Mouse (Mus musculus): ENCODE results near the gene Panx2.

Gene Panx2

DNA sequence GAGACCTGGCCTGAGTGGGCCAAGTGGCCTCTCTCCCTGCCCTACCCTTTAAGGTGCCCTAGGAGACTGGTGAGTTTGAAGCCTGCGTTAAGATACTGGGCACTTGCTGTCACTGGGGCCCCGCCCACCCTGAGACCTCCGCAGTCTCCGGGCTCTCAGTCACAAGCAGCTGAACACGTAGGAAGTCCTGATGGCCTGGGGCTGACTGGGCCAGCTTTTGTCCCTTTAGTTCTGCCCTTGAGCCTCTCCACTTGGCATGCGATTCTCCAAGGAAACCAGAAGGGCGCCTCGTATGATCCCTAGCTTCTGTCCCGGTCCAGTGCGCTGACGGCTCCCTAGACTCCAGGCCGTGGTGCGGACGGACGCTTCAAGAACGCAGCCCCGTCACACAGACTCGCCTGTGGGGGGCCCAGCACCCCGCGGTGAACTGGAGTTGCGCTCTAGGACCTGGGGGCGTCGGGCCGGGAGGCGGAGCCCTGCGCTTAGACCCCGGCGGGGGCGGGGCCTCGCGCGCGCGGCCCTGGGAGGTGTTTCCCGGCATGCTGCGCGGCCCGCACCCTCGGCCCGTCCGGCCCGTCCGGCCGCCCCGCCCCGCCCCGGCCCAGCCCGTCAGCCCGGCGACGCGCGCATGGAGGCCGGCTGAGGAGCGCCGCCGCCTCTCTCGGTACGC, 16.1 kb downstream of the Panx2 start:
- DNase-seq = peak; percentile 90

DNA sequence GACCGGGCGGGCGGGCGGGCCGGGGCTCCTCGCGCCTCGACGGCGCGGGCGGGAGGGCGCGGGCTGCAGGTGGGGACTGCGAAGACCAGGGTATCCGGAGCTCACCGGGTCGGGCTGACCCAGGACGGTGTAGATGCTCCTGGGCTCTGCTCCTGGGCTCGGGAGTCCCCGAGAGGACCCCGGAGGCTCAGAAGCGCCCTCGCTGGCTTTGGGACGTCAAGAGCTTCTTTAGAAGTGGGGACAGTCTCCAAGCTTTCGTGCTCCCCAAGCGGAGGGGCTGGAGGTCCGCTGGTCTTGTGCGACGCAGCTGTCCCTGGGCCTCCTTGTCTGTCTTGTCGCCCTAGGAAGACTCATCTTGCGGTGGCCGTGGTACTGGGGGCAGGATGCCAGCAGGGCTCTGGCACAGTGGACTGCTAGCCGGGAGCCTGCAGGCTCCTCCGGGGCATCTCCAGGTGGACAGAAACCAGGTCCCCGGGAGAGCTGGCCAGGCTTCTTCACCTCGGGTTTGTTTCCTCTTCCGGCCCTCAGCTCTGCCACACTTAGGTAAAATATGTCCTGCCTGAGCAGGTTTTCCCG, 16.7 kb downstream of the Panx2 start:
- DNase-seq = peak; percentile 36

DNA sequence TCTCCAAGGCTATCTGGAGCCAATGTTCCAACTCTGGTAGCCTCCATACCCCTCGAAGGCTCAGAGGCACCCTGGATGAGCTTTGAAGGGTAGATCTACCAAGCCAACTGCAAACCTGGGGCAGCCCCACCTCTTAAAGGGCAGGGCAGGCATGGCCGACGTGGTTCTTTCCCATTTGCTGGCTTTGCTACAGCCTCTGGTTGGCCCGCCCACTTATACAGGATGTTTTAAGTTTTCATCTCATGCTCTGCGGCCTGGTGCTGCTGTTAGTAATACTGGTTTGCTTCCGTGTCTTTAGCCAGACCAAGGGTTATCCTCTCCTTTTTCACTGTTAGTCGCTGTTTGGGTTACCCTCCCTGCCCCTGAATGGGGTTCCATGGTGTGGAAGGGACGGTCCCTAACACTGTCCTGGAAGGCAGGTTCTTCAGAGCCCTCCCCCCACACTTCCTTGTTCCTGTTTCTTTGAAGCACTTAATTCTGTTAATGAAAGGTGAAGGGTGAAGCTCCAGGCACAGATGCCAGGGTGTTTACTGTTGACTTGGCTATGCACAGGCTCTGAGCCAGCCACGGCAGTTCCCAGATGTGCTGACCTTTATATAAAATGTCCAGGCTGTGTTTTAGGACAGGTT, 18.8 kb downstream of the Panx2 start:
- DNase-seq = peak; percentile 83

DNA sequence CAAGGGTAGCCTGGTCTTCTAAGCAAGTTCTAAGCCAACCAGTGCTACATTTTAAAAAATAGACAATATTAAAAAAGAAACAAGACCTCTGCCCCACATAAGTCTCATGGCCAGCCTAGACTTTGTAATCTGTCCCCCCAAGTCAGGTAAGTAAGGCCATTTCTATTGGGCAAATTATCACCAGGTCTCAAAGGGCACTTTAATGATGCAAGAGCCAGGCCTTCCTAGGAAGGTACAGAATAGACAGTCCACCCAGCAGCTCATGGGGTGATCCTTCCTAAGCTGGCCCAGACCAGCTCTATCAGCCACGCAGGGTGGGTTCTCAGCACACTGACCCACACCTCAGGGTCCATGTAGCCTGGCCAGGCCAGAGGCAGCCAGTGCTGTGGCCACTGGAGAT, 24.4 kb downstream of the Panx2 start:
- no peak for DNase-seq

DNA sequence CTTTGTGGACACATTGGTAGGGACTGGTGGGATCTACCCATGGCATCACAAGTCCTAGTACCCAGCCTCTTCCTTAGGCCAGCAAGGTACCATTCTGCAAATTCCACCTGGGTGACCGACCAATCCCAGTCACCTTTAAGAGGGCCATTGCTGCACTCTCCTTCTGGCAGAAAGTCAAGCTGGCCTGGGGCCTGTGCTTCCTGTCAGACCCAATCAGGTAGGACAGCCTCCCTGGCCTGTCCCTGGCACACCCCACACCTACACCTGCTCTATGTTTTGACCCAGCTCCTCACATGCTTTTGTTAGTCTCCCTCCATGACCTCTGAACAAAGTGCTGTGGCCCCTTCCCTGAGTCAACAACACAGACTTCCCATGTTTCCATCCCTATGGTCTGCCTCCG, 25.3 kb downstream of the Panx2 start:
- no peak for DNase-seq

DNA sequence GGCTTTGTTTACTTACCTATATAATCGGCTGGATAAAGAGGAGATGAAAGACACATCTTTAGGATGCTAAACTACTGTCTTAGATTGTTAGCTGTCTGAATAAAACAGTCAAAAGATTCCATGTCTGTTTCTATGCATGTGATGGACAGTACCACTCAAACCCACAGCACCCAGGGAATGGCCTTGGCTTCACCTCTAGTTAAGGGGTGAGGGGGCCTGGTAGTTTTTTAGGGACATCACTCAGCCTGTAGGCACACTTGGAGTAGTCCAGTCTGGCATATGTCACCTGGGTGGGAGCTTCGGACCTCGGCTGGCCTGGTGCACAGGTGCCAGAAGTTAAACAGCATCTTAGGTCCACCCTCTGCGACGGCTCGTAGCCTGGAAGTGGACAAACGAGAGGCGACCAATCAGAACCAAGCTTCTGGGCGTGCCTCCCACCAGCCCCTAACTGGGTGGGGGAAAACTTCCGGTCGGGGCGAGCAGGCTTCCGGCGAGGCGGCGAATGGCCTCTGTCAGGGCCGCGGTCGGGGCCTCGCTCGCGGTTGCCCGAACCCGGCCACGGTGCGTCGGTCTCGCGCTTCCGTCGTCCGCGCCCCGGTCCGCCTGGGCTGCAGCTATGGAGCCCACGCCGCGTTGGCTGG, 29.2 kb downstream of the Panx2 start, which contains the start of gene Selenoo:
Selenoo (plus strand) TSS at position 478 of the 641 bp plus-strand sequence.
- peak; percentile 94 for DNase-seq

DNA sequence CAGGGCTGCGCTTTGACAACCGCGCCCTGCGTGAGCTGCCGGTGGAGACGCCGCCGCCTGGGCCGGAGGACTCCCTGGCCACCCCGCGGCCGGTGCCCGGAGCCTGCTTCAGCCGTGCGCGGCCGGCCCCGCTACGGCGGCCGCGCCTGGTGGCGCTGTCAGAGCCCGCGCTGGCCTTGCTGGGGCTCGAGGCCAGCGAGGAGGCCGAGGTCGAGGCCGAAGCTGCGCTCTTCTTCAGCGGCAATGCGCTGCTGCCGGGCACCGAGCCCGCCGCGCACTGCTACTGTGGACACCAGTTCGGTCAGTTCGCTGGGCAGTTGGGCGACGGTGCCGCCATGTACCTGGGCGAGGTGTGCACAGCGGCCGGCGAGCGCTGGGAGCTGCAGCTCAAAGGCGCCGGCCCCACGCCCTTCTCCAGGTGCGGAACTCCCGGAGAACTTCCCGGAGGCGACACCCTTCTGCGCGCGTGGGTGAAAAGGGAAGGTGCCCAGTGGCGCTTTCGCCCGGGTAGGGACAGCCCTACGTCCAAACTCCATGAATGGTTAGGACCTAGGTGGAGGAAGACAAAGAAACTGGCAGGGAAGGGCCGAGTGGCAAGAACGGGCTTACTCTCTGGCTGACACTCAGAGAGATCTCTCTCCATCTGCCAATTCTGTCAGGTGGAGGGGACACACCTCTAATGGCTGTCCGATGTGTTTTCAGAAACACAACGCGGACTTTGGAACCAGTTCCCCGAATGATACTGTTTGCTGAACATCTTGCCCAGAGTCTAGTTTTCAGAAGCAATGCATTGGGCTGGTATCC, 29.9 kb downstream of the Panx2 start:
- DNase-seq = peak; percentile 22

DNA sequence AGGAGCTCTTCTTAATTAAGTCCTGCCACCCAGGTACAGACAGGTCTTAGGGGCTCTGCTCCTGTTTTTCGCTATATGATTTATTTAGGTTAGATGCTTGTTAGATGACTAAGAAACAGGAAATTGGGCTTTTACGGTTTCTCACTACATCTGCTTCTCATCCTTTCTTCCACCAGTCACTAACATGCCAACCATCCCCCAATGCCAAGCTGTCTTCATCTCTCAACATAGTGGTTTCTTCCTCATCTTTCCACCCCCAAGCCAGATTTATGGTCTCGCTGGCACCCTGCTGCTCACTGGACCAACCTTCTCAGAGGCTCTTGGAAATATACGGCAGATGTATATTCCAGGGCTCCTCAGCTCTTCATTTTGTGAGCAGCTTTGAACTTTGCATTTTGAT, 31.1 kb downstream of the Panx2 start:
- DNase-seq = no peak

DNA sequence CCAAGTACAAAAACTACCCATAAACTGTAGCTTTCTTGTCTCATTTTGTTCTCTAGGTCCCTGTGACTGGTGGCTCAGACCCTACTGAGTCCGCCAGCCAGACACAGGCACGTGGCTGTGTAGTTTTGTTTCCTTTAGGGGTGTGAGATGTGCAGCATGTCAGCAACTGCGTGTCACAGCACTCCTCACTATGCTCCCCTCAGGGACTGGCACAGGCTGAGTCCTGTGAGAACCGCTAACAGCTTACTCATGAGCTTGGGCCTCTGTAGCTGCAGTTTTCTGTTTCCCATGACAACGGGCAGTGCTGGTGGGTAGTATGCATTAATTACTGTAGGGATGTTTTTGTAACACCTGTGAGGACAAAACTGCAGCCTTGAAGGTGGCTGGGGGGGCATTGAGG, 32.6 kb downstream of the Panx2 start:
- no peak for DNase-seq

DNA sequence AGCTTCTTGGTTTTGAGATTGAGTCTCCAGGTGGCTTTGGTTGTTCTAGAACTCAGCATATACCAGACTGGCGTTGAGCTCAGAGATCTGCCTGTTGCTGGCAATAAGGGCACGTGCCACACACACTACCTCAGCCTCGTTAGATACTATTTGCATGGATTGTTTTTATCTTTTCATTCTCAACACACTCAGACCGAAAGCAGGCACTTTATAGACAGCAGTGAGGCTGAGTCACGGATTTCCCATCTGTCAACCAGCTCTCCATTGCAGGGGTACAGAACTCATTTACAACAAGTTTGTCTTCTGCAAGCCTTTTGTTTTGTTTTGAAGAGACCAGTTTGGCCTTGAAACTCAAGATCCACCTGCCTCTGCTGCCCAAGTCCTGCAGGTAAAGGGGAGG, 37.9 kb downstream of the Panx2 start:
- DNase-seq = no peak

DNA sequence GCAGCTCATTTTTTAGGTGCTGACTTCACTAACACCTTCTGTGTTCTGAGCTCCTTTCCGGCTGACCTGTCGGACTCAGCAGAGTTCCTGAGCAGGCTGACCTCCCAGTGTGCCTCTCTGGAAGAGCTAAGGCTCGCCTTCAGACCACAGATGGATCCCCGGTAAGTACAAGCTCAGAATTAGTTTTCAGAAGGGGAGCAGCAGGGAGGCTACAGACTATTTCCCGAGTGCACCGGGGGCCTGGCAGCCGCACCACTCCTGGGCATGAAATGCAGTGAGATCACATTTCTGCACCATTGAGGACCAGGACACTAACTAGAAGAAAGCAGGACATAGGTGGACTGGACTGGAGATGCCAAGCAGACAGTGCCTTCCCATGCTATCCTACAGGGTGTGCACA, 39.1 kb downstream of the Panx2 start:
- DNase-seq = no peak

DNA sequence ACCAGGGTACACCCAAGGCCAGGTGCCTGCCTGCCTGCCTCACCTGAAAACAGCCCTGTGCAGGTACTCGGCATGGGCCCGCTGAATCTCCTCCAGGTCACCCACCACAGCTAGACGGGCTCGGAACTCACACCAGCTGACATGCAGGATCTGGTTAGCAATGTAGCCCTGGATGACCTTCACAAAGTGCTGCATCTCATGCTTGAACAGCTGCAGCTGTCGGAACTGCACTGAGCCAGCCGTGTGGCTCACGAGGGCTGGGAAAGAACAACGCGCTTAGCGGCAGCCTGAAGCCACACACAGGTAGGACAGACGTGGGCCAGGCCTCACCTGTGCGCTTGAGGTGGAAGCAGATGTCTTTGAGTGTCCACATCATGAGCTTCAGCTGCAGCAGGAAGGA, 41.3 kb downstream of the Panx2 start:
- no peak for DNase-seq

DNA sequence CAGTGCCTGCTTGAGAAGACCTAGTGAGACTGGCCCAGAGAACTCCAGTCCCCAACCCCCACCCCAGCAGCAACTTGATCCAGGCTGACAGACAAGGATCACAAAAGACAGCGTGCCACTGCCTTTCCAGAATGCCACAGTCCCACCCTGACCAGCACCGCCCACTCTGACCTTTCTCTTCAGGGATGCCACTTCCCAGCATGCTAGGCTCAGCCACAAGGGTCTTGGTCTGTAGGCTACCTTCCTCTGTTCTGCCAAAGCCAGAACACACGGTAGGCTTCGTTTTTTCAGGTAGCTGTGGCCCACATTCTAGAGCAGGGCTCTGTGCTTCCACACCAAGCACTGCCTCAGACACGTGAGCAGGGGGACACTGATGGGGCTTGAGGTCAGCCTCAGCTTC, 43.1 kb downstream of the Panx2 start:
- DNase-seq = no peak

DNA sequence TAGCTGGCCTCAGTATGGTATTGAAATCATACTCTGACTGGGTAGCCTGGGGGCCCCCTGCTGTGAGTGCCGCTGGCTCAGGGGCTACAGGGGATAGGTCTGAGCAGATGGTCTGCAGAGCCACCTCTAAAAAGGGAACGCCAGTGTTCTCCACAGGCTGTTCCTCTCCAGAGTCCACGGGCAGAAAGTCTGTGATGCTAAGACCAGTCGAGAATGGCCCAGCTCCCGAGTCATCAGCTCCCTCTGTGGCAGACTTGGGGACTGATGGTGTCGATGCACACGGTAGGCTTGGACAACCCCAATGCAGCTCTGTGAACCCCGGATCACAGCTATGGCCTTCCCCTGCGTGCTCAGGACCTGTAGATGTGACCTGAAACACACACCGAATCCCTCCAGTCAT, 44.4 kb downstream of the Panx2 start:
- DNase-seq = no peak

DNA sequence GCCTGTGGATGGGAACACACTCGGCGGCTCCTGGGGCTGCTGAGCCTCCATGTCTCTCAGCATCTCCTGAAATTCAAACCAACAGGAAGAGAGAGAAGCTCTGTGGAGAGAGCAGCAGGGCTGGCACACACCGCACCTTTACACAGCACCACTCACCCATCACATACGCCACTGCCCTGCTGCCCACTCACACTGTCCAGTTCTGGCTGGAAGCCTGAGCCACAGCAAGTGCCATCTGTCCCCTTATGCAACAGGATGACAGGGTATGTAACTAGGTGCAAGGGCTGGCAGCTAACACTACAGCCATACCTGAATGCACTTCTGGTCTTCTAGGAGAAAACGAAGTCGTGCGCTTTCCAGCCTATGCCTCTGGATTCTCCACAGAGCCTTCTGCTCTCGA, 44.9 kb downstream of the Panx2 start:
- DNase-seq = no peak

DNA sequence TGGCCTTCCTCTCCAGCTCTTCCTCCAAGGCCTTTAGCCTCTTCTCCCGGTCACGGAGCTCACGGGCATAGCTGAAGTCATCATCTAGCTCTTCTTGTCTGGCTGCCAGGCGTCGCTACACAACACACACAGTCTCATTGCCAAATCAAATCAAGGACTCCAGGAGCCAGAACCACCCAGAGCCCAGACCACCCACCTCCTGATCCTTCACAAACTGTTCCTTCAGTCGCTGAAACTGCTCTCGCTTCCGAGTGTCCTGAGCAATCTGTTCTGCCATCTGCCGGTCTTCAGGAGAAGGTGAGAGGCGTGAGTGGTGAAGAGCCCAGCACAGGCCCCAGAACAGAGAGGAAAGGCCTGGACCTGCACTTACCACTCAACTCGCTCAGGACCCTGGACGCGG, 46.5 kb downstream of the Panx2 start:
- DNase-seq = no peak

DNA sequence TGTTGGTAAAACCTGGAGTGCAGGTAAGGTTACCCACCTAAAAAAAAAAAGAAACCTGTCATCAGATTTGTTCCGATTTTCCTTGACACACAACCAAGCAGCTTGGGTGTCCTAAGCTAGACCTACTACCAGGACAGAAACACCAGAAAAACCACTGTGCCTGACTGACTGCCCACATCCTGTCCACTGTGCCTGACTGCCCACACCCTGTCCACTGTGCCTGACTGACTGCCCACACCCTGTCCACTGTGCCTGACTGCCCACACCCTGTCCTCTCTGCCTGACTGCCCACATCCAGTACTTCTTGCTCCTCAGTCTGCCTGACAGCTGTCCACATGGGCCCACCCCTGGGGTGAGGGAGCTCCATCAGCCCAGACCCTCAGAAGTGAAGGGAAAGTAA, 47.4 kb downstream of the Panx2 start:
- no peak for DNase-seq

DNA sequence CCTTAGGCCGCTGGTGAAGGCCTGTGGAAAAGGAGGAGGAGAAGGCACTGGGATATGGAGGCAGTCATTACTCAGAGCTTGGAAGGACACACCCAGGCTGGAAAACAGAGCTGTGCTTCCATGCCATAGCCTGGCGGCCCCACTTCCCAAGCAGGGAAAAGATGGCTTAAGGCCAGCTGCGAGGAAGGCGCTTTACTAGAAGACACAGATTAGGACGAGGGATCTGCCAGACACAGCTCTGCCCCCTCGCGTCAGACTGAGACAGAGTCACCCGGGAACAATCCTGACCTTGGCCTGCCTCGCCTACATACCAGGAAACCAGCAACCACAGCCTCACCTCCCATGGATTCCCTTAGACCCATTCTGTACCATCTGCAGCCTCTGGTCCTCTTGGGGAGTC, 50.6 kb downstream of the Panx2 start:
- DNase-seq = no peak

DNA sequence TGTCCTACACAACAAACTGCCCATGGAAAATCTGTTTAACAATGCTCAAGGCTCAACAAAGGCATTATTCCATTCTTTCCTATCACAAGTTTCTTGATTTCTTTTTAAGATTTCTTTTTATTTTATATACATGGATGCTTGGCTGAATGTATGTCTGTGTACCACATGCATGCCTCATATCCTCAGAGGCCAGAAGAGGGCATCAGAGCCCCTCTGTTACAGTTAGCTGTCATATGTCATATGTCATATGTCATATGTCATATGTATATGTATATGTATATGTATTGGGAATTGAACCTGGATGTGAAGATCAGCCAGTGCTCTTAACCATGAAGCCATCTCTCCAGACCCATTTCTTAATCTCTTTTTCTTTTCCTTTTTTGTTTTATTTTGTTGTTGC, 58.5 kb downstream of the Panx2 start:
- peak; percentile 47 for DNase-seq

DNA sequence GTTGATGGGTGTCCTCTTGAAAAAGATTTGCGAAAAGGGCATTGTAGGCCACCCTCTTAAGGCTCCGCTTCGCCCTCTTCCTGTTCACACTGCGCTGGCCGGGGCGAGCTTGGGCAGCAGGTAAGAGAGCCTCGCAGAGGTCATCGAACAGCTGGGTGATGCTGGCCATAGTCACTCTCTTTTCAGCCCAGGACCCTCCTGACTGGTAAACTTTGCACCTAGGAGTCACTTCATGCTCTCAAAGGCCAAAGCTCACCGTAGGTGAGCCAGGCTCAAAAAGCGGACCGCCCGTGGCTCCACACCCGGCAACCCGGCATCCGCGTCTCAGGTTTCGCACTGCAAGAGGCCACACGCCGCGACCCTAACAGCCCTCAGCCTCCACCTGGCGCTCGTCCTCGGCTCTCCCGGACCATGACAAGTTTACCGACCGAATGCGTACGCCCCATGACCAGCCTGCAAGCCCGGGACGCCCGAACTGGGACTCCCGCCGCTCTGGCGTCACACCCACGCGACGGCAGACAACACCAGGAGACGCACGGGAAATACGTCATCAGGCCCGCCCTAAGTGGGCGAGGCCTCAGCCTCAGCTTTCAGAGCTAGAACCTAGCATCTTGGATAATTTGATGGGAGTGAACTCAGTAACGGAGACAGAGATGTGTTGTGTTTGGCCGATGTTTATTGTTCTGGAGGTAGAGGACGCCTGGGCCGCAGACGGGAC, 63.3 kb downstream of the Panx2 start, which contains the start of gene Tubgcp6:
Tubgcp6 (minus strand) TSS at position 464 of the 718 bp plus-strand sequence.
- peak; percentile 97 for DNase-seq

All from lung, postnatal 36 days (tissue).